Mouse (Mus musculus) kidney, embryonic 16.5 days (tissue): Measurements from ENCODE around the gene 6030458C11Rik. TPM values are rescaled to one million over a fixed set of nuclear protein-coding genes. Genes with fewer than 3 reads are reported as not detected.

Source experiments
- ATAC-seq: fragments of 200-750 bp; cut with Nextera tagmentation; 2 replicates; pipeline ENCODE4 v1.8.0; 2017; ENCODE audit warnings: moderate TSS enrichment; ENCODE audit not compliant: low FRiP score, low TSS enrichment
- H3K27ac ChIP-seq: fragments of 300-500 bp; sonication (generic); 2 replicates; pipeline ENCODE4 v1.5.1; 2014; ENCODE audit warnings: low read length
- H3K27me3 ChIP-seq: fragments of 300-500 bp; sonication (generic); 2 replicates; pipeline ENCODE4 v1.6.1; 2014; ENCODE audit warnings: low read length, control low read depth, mixed read lengths; ENCODE audit not compliant: insufficient read depth
- H3K36me3 ChIP-seq: fragments of 300-500 bp; sonication (generic); 2 replicates; pipeline ENCODE4 v1.6.1; 2014; ENCODE audit warnings: low read length, control low read depth, mixed read lengths; ENCODE audit not compliant: insufficient read depth
- H3K4me1 ChIP-seq: fragments of 300-500 bp; sonication (generic); 2 replicates; pipeline ENCODE4 v1.6.1; 2014; ENCODE audit warnings: low read length, control low read depth, mixed read lengths; ENCODE audit not compliant: insufficient read depth
- H3K4me2 ChIP-seq: fragments of 300-500 bp; sonication (generic); replicated peaks from 2 replicates; pipeline ENCODE4 v1.6.1; 2014; ENCODE audit warnings: low read depth, low read length
- H3K4me3 ChIP-seq: fragments of 300-500 bp; sonication (generic); 2 replicates; pipeline ENCODE4 v1.5.1; 2014; ENCODE audit warnings: mild to moderate bottlenecking, low read length
- H3K9ac ChIP-seq: fragments of 300-500 bp; sonication (generic); replicated peaks from 2 replicates; pipeline ENCODE4 v1.6.1; 2014; ENCODE audit warnings: low read length
- H3K9me3 ChIP-seq: fragments of 300-500 bp; sonication (generic); 2 replicates; pipeline ENCODE4 v1.6.1; 2016; ENCODE audit warnings: low read length, control low read depth
- WGBS: fragments of 180-500 bp; shearing (Covaris S2); extraction: QIAGEN DNeasy Blood & Tissue Kit; methylation state at CpG from one replicate; pipeline ENCODE4 v1.1.7; 2014; 5-methylcytosine and 5-hydroxymethylcytosine counted together
- polyA plus RNA-seq: library from polyadenylated mRNA; unstranded; fragments of >200 nt; fragmentation: Nextera tagmentation; extraction: Ambion mirVana; gene quantifications from 2 replicates; pipeline ENCODE4 v1.2.1, GENCODE M21; 2015

The 6030458C11Rik gene
- polyA plus RNA-seq, 1 experiment from 2014 or later = 29.1 TPM

- 85% methylated on average over 6 of the region's 6 CpGs for WGBS
- H3K4me2 ChIP-seq = no peak overlapping the region
- ATAC-seq = no peak
- H3K27ac ChIP-seq = no peak overlapping the region
- H3K9me3 ChIP-seq = no peaks in the 10 kb centered on the region
- H3K36me3 ChIP-seq = no peaks in the 10 kb centered on the region
- 0 out of 2 replicates have a peak, but pooled peaks cover 2% of the 10 kb centered on the region for H3K4me1 ChIP-seq
- H3K9ac ChIP-seq = no peak overlapping the region
- H3K4me3 ChIP-seq = no peak overlapping the region
- H3K27me3 ChIP-seq = no peaks in the 10 kb centered on the region
Observed at GRCm38 (mm10) chr15:12798043-12798442, 26.4 kb downstream of the 6030458C11Rik start.

- H3K4me3 ChIP-seq = no peak overlapping the region
- 50% methylated on average over 13 of the region's 13 CpGs for WGBS
- H3K9ac ChIP-seq = no peak overlapping the region
- H3K27me3 ChIP-seq = no peaks in the 10 kb centered on the region
- no peak overlapping the region for H3K4me2 ChIP-seq
- no peaks in the 10 kb centered on the region for H3K9me3 ChIP-seq
- ATAC-seq = no peak
- H3K4me1 ChIP-seq = no peaks in the 10 kb centered on the region
- no peak overlapping the region for H3K27ac ChIP-seq
- H3K36me3 ChIP-seq = no peaks in the 10 kb centered on the region
Observed at GRCm38 (mm10) chr15:12795909-12796470, 28.5 kb downstream of the 6030458C11Rik start.

GRCm38 (mm10) chr15:12795457-12795894 lies 29.0 kb downstream of the 6030458C11Rik start:
- Histone ChIP-seq H3K9ac (no peak overlapping the region), H3K4me1 (no peaks in the 10 kb centered on the region), H3K4me2 (no peak overlapping the region), H3K27ac (no peak overlapping the region), H3K27me3 (no peaks in the 10 kb centered on the region), H3K9me3 (no peaks in the 10 kb centered on the region), H3K4me3 (no peak overlapping the region), H3K36me3 (no peaks in the 10 kb centered on the region)
- 0% methylated on average over 2 of the region's 2 CpGs for WGBS
- ATAC-seq = peak; percentile 57; the same call in 1 of the 2 replicates

GRCm38 (mm10) chr15:12794311-12794710 lies 30.1 kb downstream of the 6030458C11Rik start:
- H3K27ac ChIP-seq = no peak overlapping the region
- 80% methylated on average over 6 of the region's 6 CpGs for WGBS
- H3K9ac ChIP-seq = no peak overlapping the region
- H3K9me3 ChIP-seq = no peaks in the 10 kb centered on the region
- H3K4me3 ChIP-seq = no peak overlapping the region
- no peak overlapping the region for H3K4me2 ChIP-seq
- H3K36me3 ChIP-seq = no peaks in the 10 kb centered on the region
- no peak for ATAC-seq
- 0 out of 2 replicates have a peak, but pooled peaks cover 4% of the 10 kb centered on the region for H3K4me1 ChIP-seq
- no peaks in the 10 kb centered on the region for H3K27me3 ChIP-seq

- Histone ChIP-seq H3K9me3 (no peaks in the 10 kb centered on the region), H3K4me3 (no peak overlapping the region), H3K27ac (0 out of 2 replicates have a peak overlapping the region, but pooled peaks have one; percentile 6), H3K4me1 (0 out of 2 replicates have a peak, but pooled peaks cover 6% of the 10 kb centered on the region), H3K36me3 (no peaks in the 10 kb centered on the region), H3K27me3 (no peaks in the 10 kb centered on the region), H3K4me2 (peak overlapping the region; percentile 27; the same call in 1 of the 2 replicates), H3K9ac (peak overlapping the region; percentile 38; the same call in 1 of the 2 replicates)
- WGBS = 16% methylated on average over 10 of the region's 10 CpGs
- peak; percentile 49 for ATAC-seq
Observed at GRCm38 (mm10) chr15:12789406-12789867, 35.0 kb downstream of the 6030458C11Rik start.

GRCm38 (mm10) chr15:12788536-12788935 lies 35.9 kb downstream of the 6030458C11Rik start:
- H3K9ac ChIP-seq = no peak overlapping the region
- no peaks in the 10 kb centered on the region for H3K36me3 ChIP-seq
- H3K4me2 ChIP-seq = no peak overlapping the region
- no peaks in the 10 kb centered on the region for H3K27me3 ChIP-seq
- WGBS = 79% methylated on average over 5 of the region's 5 CpGs
- no peaks in the 10 kb centered on the region for H3K9me3 ChIP-seq
- 0 out of 2 replicates have a peak, but pooled peaks cover 6% of the 10 kb centered on the region for H3K4me1 ChIP-seq
- no peak for ATAC-seq
- H3K4me3 ChIP-seq = no peak overlapping the region
- no peak overlapping the region for H3K27ac ChIP-seq

- Histone ChIP-seq H3K4me3 (no peak overlapping the region), H3K9me3 (no peaks in the 10 kb centered on the region), H3K4me1 (peaks cover 3% of the 10 kb centered on the region; the same call in 1 of the 2 replicates), H3K9ac (no peak overlapping the region), H3K27ac (no peak overlapping the region), H3K27me3 (no peaks in the 10 kb centered on the region), H3K4me2 (no peak overlapping the region), H3K36me3 (no peaks in the 10 kb centered on the region)
- 53% methylated on average over 12 of the region's 16 CpGs for WGBS
- no peak for ATAC-seq
Observed at GRCm38 (mm10) chr15:12781729-12782326, 42.6 kb downstream of the 6030458C11Rik start.

GRCm38 (mm10) chr15:12781296-12781695 lies 43.2 kb downstream of the 6030458C11Rik start:
- ATAC-seq = no peak
- WGBS = 61% methylated on average over 6 of the region's 6 CpGs

GRCm38 (mm10) chr15:12774149-12774753 lies 50.2 kb downstream of the 6030458C11Rik start:
- Histone ChIP-seq H3K9ac (no peak overlapping the region), H3K36me3 (no peaks in the 10 kb centered on the region), H3K4me1 (no peaks in the 10 kb centered on the region), H3K27me3 (no peaks in the 10 kb centered on the region), H3K4me3 (no peak overlapping the region), H3K27ac (no peak overlapping the region), H3K4me2 (no peak overlapping the region), H3K9me3 (no peaks in the 10 kb centered on the region; the same call in 1 of the 2 replicates)
- no peak for ATAC-seq
- 72% methylated on average over 11 of the region's 11 CpGs for WGBS

More at GRCm38 (mm10) chr15:12781296-12781695, 43.2 kb downstream of the 6030458C11Rik start:
- Histone ChIP-seq H3K9ac (no peak overlapping the region), H3K4me1 (peaks cover 3% of the 10 kb centered on the region; the same call in 1 of the 2 replicates), H3K9me3 (no peaks in the 10 kb centered on the region), H3K4me3 (no peak overlapping the region), H3K4me2 (no peak overlapping the region), H3K27ac (no peak overlapping the region), H3K36me3 (no peaks in the 10 kb centered on the region), H3K27me3 (no peaks in the 10 kb centered on the region)
